Mouse (Mus musculus): Measurements from ENCODE around the gene Lman2. TPM values are rescaled to one million over a fixed set of nuclear protein-coding genes. Genes with fewer than 3 reads are reported as not detected.

Gene Lman2
- polyA plus RNA-seq, 1 experiment from 2014 or later = 49.5 TPM

DNA sequence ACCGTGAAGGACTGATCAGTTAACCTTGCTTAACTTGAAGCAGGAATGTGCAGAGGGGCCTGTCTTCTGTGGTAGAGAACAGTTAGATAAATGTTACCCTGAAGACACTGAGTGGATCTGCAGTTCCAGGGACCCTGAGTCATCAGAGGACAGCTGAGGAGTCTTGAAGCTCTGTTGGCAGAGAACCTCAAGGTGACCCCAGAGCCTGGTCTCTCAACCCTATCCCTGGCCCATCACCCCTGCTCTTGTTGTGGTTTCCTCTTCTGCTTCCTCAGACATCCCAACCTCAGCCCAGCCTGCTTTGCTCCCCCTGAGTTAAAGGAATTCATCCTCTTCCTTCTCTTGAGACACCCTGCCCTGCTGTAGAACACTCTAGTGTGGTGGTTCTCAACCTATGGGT lies 35.5 kb upstream of the Lman2 start, which contains the start of gene Slc34a1:
Gene Slc34a1, plus strand, starts transcription at position 100 of the 400 bp plus-strand sequence.
- no peak within 1 kb of the TSS for H3K9ac ChIP-seq
- H3K27me3 ChIP-seq = no peaks in the 10 kb centered on the region
- H3K36me3 ChIP-seq = no peaks in the 10 kb centered on the region
- H3K27ac ChIP-seq (replicated peaks) = no peak within 1 kb of the TSS
- no peak for ATAC-seq (ENCODE audit: low FRiP score, low read depth)
- no peak within 1 kb of the TSS for H3K4me2 ChIP-seq
- WGBS = 94% methylated on average over 1 of the region's 1 CpGs
- H3K9me3 ChIP-seq = no peaks in the 10 kb centered on the region
- H3K4me1 ChIP-seq (replicated peaks) = no peaks in the 10 kb centered on the region
- no peak within 1 kb of the TSS for H3K4me3 ChIP-seq

DNA sequence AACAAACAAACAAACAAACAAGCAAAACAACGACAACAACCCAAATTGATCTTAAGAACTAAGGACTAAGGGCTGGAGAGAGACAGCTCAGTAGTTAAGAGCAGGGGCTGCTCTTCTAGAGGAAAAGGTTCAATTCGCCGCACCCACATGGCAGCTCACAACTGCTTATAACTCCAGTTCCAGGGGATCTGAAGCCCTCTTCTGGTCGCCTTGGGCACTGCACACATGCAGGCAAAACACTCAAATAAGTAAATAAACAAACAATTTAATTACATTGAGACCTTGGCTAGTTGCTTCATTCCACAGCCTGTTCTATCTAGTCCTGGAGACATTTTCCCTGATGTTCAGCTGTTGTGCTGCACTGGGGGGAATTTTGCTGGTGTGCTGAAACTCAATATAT lies 30.4 kb upstream of the Lman2 start:
- Histone ChIP-seq H3K9me3 (no peaks in the 10 kb centered on the region), H3K4me3 (no peak overlapping the region), H3K9ac (no peak overlapping the region), H3K4me1 (replicated peaks) (no peaks in the 10 kb centered on the region), H3K27me3 (no peaks in the 10 kb centered on the region), H3K36me3 (no peaks in the 10 kb centered on the region), H3K4me2 (no peak overlapping the region), H3K27ac (replicated peaks) (no peak overlapping the region)
- ATAC-seq (ENCODE audit: low FRiP score, low read depth) = no peak
- WGBS = 70% methylated on average over 4 of the region's 4 CpGs

DNA sequence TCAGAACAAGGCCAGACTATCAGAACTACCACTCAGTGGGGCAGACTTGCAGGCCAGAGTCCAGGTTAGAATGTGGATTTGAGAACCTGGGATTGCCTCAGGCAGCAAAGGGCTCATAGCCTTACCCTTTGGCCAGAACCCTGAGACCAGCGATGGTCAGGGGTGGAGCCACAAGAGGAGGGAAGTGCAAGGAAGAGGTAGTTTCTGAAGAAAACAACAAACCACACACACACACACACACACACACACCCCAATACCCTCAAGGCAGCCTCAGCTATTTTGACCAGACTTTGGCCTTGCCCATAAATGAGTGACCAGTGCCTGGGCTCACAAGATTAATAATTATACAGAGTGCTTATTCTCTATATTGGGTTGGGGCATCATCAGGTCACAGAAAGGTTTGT lies 29.0 kb upstream of the Lman2 start:
- no peaks in the 10 kb centered on the region for H3K27me3 ChIP-seq
- no peak overlapping the region for H3K4me3 ChIP-seq
- H3K9ac ChIP-seq = no peak overlapping the region
- H3K9me3 ChIP-seq = no peaks in the 10 kb centered on the region
- H3K27ac ChIP-seq (replicated peaks) = no peak overlapping the region
- H3K4me2 ChIP-seq = no peak overlapping the region
- no peaks in the 10 kb centered on the region for H3K4me1 ChIP-seq (replicated peaks)
- 100% methylated on average over 1 of the region's 1 CpGs for WGBS
- H3K36me3 ChIP-seq = no peaks in the 10 kb centered on the region
- no peak for ATAC-seq (ENCODE audit: low FRiP score, low read depth)

DNA sequence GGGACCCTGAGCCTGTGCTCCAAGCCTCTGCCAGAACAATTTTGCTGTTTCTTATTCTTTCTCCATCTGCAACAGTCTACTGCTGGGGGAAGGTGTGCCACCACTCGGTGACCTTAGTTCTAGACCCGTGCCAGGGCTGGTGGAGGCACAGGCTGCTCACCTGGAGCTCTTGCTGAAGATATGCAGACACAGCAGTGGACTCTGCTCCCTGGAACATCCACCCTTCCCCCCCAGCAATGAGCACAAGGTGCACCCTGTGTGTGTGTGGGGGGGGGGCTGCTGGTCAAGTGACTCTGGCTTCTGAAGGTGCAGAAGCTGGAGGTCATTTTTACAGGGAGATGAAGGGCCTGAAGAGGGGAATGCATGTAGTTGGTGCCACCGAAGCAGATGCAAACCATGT lies 28.1 kb upstream of the Lman2 start:
- Histone ChIP-seq H3K4me3 (no peak overlapping the region), H3K4me1 (replicated peaks) (no peaks in the 10 kb centered on the region), H3K27ac (replicated peaks) (no peak overlapping the region), H3K27me3 (no peaks in the 10 kb centered on the region), H3K9ac (no peak overlapping the region), H3K9me3 (no peaks in the 10 kb centered on the region), H3K4me2 (no peak overlapping the region), H3K36me3 (no peaks in the 10 kb centered on the region)
- ATAC-seq (ENCODE audit: low FRiP score, low read depth) = no peak
- 89% methylated on average over 3 of the region's 3 CpGs for WGBS

DNA sequence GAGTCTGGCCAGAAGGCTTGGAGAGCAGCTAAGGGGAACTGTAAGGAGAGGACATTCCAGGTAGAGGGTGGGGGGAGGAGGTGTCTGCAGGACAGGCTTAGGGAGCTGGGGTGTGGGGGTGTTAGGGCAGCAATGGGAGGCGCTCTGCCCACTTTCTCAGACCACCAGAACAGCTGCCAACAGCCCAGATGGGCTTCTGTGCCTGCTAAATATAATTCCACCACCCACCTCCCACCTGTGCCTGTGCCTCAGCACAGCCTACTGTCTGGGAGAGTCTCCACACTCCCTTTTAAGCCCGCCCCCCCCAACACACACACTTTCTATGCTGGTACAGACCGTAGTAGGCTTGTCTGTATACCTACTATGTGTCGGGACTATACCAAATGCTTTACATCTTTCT lies 19.2 kb upstream of the Lman2 start:
- Histone ChIP-seq H3K4me3 (no peak overlapping the region), H3K4me2 (no peak overlapping the region), H3K27ac (replicated peaks) (no peak overlapping the region), H3K4me1 (replicated peaks) (no peaks in the 10 kb centered on the region), H3K36me3 (no peaks in the 10 kb centered on the region), H3K9me3 (no peaks in the 10 kb centered on the region), H3K27me3 (peaks cover 43% of the 10 kb centered on the region), H3K9ac (no peak overlapping the region)
- ATAC-seq (ENCODE audit: low FRiP score, low read depth) = no peak
- whole genome bisulfite sequencing = 82% methylated on average over 4 of the region's 4 CpGs

DNA sequence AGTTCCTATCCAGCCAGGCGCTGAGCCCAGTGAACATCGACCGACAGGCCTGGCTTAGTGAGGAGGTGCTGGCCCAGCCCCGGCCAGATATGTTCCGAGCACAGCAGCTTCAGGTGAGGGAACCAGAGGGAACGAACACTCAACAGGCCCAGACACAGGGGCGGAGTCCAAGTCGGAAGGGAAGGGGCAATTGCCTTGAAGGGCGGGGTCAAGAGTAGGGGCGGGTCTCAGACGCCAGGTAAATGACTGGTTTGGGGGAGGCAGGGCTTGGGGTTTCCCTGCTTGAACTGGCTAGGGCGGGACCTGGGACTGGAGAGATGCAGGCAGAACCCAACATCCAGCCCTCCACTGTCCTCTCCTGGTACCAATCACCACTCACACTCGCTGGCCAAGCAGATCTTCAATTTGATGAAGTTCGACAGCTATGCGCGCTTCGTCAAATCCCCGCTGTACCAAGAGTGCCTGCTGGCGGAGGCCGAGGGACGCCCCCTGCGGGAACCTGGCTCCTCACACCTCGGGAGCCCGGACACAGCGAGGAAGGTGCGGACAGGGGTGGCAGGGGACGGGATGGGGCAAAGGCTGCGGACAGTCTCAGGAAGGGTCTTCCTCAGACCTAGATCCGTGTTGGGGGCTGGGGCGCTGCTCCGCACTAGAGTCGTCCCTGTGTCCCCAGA lies 16.5 kb upstream of the Lman2 start:
- no peak overlapping the region for H3K9ac ChIP-seq
- H3K27me3 ChIP-seq = peaks cover 55% of the 10 kb centered on the region
- H3K4me2 ChIP-seq = no peak overlapping the region
- no peak for ATAC-seq (ENCODE audit: low FRiP score, low read depth)
- no peaks in the 10 kb centered on the region for H3K9me3 ChIP-seq
- 8% methylated on average over 31 of the region's 32 CpGs for WGBS
- H3K27ac ChIP-seq (replicated peaks) = no peak overlapping the region
- no peak overlapping the region for H3K4me3 ChIP-seq
- H3K4me1 ChIP-seq (replicated peaks) = no peaks in the 10 kb centered on the region
- no peaks in the 10 kb centered on the region for H3K36me3 ChIP-seq

DNA sequence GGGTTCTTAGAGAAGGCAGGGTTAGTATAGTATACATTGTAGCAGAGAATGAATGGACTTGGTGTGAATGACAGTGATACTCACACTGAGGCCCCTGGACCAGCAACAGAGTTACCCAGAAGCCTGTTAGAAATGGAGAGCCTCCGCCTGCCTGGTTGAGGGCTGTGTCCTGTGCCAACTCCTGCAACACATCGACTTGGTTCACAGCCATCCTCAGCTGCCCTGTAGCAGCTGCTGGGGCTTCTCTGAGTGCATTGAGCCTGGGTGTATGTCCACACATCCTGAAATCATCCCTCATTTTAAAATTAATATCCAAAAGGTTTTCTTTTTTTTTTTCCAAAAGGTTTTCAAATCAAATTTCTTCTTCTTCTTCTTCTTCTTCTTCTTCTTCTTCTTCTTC lies 13.3 kb upstream of the Lman2 start:
- no peaks in the 10 kb centered on the region for H3K9me3 ChIP-seq
- H3K9ac ChIP-seq = no peak overlapping the region
- peaks cover 47% of the 10 kb centered on the region for H3K27me3 ChIP-seq
- 63% methylated on average over 2 of the region's 2 CpGs for WGBS
- no peak for ATAC-seq (ENCODE audit: low FRiP score, low read depth)
- no peak overlapping the region for H3K4me3 ChIP-seq
- no peak overlapping the region for H3K4me2 ChIP-seq
- H3K4me1 ChIP-seq (replicated peaks) = no peaks in the 10 kb centered on the region
- no peak overlapping the region for H3K27ac ChIP-seq (replicated peaks)
- H3K36me3 ChIP-seq = no peaks in the 10 kb centered on the region

DNA sequence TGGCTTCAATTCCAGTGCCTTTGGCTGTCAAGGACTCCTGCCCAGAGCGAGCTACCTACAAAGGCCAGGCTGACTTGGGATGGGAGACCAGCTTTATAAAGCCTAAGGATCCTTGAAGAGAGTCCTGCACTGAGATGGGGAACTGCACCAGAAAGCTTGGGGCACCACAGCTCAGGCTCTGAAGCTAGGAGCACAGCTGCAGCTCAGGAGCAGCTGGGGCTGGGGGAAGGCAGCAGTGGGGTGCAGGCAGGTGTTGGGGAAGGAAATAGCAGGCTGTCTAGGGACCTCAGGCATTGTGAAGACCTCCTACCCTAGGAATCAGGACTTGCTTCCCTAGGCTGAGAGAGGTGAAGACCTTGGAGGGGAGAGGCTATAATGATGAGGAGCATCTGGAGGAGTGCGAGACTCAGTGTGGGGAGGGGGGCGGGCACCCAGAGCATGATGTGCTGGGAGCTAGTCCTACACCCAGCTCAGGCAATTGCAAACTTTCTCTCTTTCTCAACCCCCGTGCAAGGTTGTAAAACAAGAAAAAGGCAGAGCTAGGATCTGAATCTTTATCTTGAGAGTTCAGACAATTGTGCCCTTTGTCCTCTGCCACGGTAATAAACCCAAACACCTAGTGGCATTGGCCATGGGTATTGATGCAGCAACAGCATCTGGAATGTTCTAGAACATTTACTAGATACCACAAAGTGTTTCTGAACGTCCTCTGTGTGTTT lies 11.8 kb upstream of the Lman2 start:
- Histone ChIP-seq H3K4me2 (no peak overlapping the region), H3K4me1 (replicated peaks) (no peaks in the 10 kb centered on the region), H3K27ac (replicated peaks) (no peak overlapping the region), H3K4me3 (no peak overlapping the region), H3K9me3 (no peaks in the 10 kb centered on the region), H3K9ac (no peak overlapping the region), H3K27me3 (peaks cover 38% of the 10 kb centered on the region), H3K36me3 (no peaks in the 10 kb centered on the region)
- ATAC-seq (ENCODE audit: low FRiP score, low read depth) = no peak
- 74% methylated on average over 6 of the region's 6 CpGs for WGBS

DNA sequence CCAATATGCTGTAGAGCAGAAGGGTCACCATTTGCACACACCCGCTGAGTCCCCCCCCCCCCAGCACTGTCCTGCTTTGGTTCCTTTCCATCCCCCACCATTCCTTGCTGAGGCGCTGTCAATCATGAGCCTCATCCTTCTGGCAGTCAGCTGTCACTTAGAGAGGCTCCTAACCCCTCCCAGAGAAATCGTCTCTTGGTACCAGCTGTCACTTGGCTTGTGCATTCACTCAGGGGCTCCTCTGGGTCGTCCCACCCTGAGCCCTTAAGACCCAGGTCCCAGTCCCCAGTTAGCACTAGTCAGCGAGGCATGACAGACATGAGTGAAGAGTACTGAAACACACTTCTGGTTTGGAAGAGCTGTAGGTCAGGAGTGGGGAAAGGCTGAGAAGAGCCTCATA lies 9.2 kb upstream of the Lman2 start:
- H3K27me3 ChIP-seq = peaks cover 17% of the 10 kb centered on the region; the same call in 1 of the 2 replicates
- no peak overlapping the region for H3K4me3 ChIP-seq
- H3K27ac ChIP-seq (replicated peaks) = no peak overlapping the region
- no peak overlapping the region for H3K4me2 ChIP-seq
- WGBS = 47% methylated on average over 5 of the region's 5 CpGs
- ATAC-seq (ENCODE audit: low FRiP score, low read depth) = no peak
- no peaks in the 10 kb centered on the region for H3K36me3 ChIP-seq
- H3K9ac ChIP-seq = no peak overlapping the region
- no peaks in the 10 kb centered on the region for H3K4me1 ChIP-seq (replicated peaks)
- no peaks in the 10 kb centered on the region for H3K9me3 ChIP-seq

DNA sequence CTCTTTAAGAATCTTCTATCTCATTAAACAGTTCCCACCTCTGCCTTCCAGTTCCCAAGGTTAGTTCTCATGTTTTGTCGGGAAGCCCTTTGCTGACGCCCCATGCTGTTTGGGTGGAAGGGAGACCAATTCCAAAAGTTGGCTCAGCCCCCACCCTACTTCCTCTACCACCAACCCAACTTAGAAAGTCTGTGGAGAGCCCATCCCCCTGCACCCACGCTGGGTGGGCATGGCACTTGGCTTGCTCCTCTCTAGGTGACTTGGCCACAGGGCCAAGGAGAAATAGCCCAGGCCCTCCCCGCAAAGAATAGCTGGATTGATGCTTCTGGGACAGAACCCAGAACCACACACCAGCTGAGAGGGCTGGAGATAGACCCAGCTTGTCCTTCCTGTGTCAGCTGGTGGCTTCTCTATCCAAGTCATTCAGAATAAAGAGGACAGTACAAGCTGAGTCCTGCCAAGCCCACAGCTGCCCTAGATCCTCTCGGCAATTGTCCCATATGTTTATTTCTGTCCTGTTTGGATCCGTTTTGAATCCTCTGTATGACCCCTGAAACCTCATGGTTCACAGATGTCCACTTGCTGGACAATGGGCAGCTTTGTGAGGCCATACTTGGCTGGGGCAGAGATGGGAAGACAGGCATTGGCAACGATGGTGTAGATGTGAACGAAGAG lies 8.6 kb upstream of the Lman2 start:
- H3K27ac ChIP-seq (replicated peaks) = no peak overlapping the region
- H3K4me2 ChIP-seq = no peak overlapping the region
- no peak overlapping the region for H3K4me3 ChIP-seq
- no peak overlapping the region for H3K9ac ChIP-seq
- H3K36me3 ChIP-seq = no peaks in the 10 kb centered on the region
- ATAC-seq (ENCODE audit: low FRiP score, low read depth) = no peak
- no peaks in the 10 kb centered on the region for H3K4me1 ChIP-seq (replicated peaks)
- H3K27me3 ChIP-seq = 0 out of 2 replicates have a peak, but pooled peaks cover 13% of the 10 kb centered on the region
- no peaks in the 10 kb centered on the region for H3K9me3 ChIP-seq
- 69% methylated on average over 8 of the region's 8 CpGs for WGBS

DNA sequence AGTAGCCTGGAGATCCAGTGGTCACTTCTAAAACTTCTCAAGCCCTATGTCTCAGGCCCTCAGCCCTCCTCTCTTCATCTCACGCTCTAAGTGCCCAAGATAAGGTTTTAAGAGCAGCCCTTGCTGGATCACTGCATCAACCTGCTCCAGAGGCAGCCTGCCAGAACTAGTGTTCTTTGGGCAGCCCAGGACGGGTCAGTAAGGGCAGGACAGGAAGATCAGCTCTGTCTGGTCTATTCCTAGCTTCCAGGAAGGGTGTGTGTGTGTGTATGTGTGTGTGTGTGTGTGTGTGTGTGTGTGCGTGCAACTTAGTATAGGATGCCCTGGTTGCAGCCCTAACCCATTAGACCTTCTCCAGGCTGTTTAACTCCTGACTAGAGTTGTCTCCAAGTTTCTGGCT lies 7.7 kb upstream of the Lman2 start:
- Histone ChIP-seq H3K36me3 (no peaks in the 10 kb centered on the region), H3K4me1 (replicated peaks) (no peaks in the 10 kb centered on the region), H3K9me3 (no peaks in the 10 kb centered on the region), H3K4me2 (no peak overlapping the region), H3K4me3 (no peak overlapping the region), H3K27me3 (0 out of 2 replicates have a peak, but pooled peaks cover 11% of the 10 kb centered on the region), H3K27ac (replicated peaks) (no peak overlapping the region), H3K9ac (no peak overlapping the region)
- WGBS = 67% methylated on average over 3 of the region's 3 CpGs
- 0 out of 2 replicates have a peak, but pooled peaks have one; percentile 15 for ATAC-seq (ENCODE audit: low FRiP score, low read depth)

DNA sequence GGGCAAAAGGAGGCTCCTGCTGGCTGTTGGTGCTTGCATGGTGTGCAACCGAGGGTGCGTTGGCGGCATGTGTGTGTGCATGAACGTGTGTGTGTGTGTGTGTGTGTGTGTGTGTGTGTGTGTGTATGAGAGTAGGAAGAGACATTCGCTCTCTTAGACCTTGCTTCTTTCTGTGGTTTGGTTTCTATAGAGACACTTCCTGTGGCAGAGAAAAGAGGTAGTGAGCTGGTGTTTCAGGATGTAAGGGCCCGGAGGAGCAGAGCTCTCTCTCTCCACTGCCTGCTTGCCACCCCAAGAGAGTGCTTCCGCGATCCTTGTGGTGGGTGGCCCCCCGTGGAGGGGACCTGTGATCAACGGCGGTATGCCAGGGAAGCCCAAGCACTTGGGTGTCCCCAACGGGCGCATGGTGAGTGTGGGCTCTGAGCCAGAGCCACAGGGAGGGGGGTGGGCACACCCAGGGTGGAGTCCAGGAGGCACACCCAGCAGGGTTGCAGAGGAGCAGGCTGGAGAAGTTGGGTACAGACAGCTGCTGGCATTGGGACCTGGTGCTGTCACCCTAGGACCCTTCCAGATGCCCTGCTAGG lies 7.0 kb upstream of the Lman2 start, which contains the start of gene Rgs14:
Gene Rgs14, plus strand, starts transcription at position 202 of the 584 bp plus-strand sequence.
- 67% methylated on average over 13 of the region's 13 CpGs for WGBS
- H3K27me3 ChIP-seq = 0 out of 2 replicates have a peak, but pooled peaks cover 8% of the 10 kb centered on the region
- peak within 1 kb of the TSS; percentile 19; the same call in 1 of the 2 replicates for H3K4me2 ChIP-seq
- no peaks in the 10 kb centered on the region for H3K9me3 ChIP-seq
- no peak within 1 kb of the TSS for H3K9ac ChIP-seq
- ATAC-seq (ENCODE audit: low FRiP score, low read depth) = 0 out of 2 replicates have a peak, but pooled peaks have one; percentile 23
- H3K4me3 ChIP-seq = no peak within 1 kb of the TSS
- no peaks in the 10 kb centered on the region for H3K36me3 ChIP-seq
- no peaks in the 10 kb centered on the region for H3K4me1 ChIP-seq (replicated peaks)
- H3K27ac ChIP-seq (replicated peaks) = no peak within 1 kb of the TSS
